Mouse (Mus musculus) embryo, embryonic 10.5 days (tissue): Measurements from ENCODE around the gene Anks4b.

Experiments
- DNase-seq: peaks from one replicate; pipeline ENCODE4 v3.0.0-alpha.2; 2015; ENCODE audit warnings: low spot score

Gene Anks4b

GRCm38 (mm10) chr7:120173603-120174244, at the start of gene Anks4b:
Anks4b (plus strand) TSS chr7:120173858.
- no peak for DNase-seq

GRCm38 (mm10) chr7:120124844-120125243, 48.8 kb upstream of the Anks4b start:
- DNase-seq = peak; percentile 87

- DNase-seq = peak; percentile 60
Observed at GRCm38 (mm10) chr7:120126976-120127685, 46.5 kb upstream of the Anks4b start.

- DNase-seq = peak; percentile 72
Observed at GRCm38 (mm10) chr7:120127686-120128059, 46.0 kb upstream of the Anks4b start.

- no peak for DNase-seq
Observed at GRCm38 (mm10) chr7:120128951-120129350, 44.7 kb upstream of the Anks4b start.

- no peak for DNase-seq
Observed at GRCm38 (mm10) chr7:120142743-120143142, 30.9 kb upstream of the Anks4b start.

- no peak for DNase-seq
Observed at GRCm38 (mm10) chr7:120145191-120145590, 28.5 kb upstream of the Anks4b start, which contains the start of gene Zp2. Zp2 (minus strand) TSS chr7:120145291.

- DNase-seq = peak; percentile 79
Observed at GRCm38 (mm10) chr7:120150257-120150656, 23.4 kb upstream of the Anks4b start.

GRCm38 (mm10) chr7:120150898-120151297, 22.8 kb upstream of the Anks4b start:
- no peak for DNase-seq

- peak; percentile 37 for DNase-seq
Observed at GRCm38 (mm10) chr7:120156841-120157409, 16.7 kb upstream of the Anks4b start.

- DNase-seq = peak; percentile 27
Observed at GRCm38 (mm10) chr7:120157575-120158061, 16.0 kb upstream of the Anks4b start.

GRCm38 (mm10) chr7:120158121-120158613, 15.5 kb upstream of the Anks4b start:
- peak; percentile 7 for DNase-seq

- DNase-seq = no peak
Observed at GRCm38 (mm10) chr7:120163581-120164251, 9.9 kb upstream of the Anks4b start.

GRCm38 (mm10) chr7:120172188-120172700, 1.4 kb upstream of the Anks4b start:
- no peak for DNase-seq

- DNase-seq = no peak
Observed at GRCm38 (mm10) chr7:120174723-120175504, 1.3 kb downstream of the Anks4b start.

GRCm38 (mm10) chr7:120177611-120178010, 4.0 kb downstream of the Anks4b start:
- DNase-seq = no peak

GRCm38 (mm10) chr7:120178935-120179334, 5.3 kb downstream of the Anks4b start:
- DNase-seq = no peak

- no peak for DNase-seq
Observed at GRCm38 (mm10) chr7:120180547-120180946, 6.9 kb downstream of the Anks4b start.

- DNase-seq = no peak
Observed at GRCm38 (mm10) chr7:120181401-120182230, 8.0 kb downstream of the Anks4b start.

- DNase-seq = no peak
Observed at GRCm38 (mm10) chr7:120182891-120183290, 9.2 kb downstream of the Anks4b start.
